Mouse (Mus musculus): Measurements from ENCODE around the gene Sec24b. TPM values are rescaled to one million over a fixed set of nuclear protein-coding genes. Genes with fewer than 3 reads are reported as not detected.

Gene Sec24b
- total RNA-seq, 2 experiments from 2014 or later: 72.2 to 84.2 TPM

Other genes starting within 250 kb of the Sec24b start
- gene Rrh, start 239.0 kb downstream of the Sec24b start, total RNA-seq (2021): 1 to 10 TPM; 1.2 to 1.4 TPM
- 10 to 100 TPM; 48.5 to 49.7 TPM for gene Gar1, start 230.2 kb downstream of the Sec24b start, total RNA-seq (2021)
- gene Cfi, start 225.7 kb downstream of the Sec24b start, total RNA-seq (2021): not detected
- gene Pla2g12a, start 182.9 kb downstream of the Sec24b start, total RNA-seq (2021): 10 to 100 TPM; 14.3 to 19.0 TPM
- 1 to 10 TPM; 8.3 to 9.9 TPM for gene Casp6, start 160.1 kb downstream of the Sec24b start, total RNA-seq (2021)
- 1 to 10 TPM; 3.1 to 3.9 TPM for gene Mcub, start 91.3 kb downstream of the Sec24b start, total RNA-seq (2021)
- gene Col25a1, start 69.9 kb upstream of the Sec24b start, total RNA-seq (2021): 10 to 100 TPM; 13.0 to 15.9 TPM